In the genomic region with DNA sequence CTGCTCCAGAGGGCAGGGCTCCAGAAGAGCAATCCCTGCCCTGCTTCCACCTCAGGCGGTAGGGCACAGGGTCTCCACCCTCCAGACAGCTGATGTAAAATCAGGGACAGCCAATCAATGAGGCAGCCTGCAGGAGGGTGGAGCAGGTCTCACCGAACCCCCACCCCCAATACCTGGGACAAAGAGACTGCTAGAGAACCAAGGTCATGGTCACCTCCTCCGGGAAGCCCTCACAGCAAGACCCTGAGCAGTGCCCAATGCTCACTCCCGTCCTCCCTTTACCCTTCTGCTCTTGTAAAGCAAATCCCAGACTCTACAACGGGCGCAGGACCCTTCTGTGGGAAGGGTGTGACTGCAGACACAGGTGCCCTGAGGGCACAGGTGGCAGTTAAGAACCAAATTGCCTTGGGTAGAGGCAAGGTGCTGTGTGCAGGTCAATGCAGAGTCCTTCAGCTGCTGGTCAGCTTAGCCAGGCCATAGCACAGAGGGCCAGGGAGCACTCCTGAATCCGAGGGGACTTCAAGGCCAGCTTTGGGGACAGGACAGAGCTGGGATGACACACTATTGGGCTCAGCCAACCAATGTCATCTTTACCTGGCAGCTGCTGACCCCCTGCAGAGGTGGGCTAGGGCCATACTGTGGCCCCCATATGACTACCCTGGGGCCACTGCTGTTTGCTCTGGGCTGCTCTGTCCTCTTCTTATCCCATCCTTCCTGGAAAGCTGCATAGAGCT, we compare ENCODE assay signal across 9 mouse cellular contexts. TPM values are rescaled to one million over a fixed set of nuclear protein-coding genes. Genes with fewer than 3 reads are reported as not detected.
DNase-seq lines count a peak whose midpoint lies in the region; ATAC-seq lines count a peak whose summit lies in the region.
"Had no signal": no experiment of that assay in that cellular context is flagged by ENCODE, and none has a peak within 500 bp of the region (broad histone marks: within the 10 kb centered on the region; RNA-seq: fewer than 3 reads in every experiment).

No protein-coding gene starts in this region.

- WGBS in heart, embryonic 16.5 days, result 72% methylated on average over 7 of the region's 7 CpGs
- 66% methylated on average over 7 of the region's 7 CpGs for WGBS in liver, embryonic 15.5 days (ENCODE audit: insufficient replicate concordance)

- H3K27ac ChIP-seq in heart, embryonic 16.5 days (ENCODE audit: low read length), result no peak overlapping the region; the same call in 1 of the 2 replicates
- no peak overlapping the region; the same call in none of the 2 replicates for H3K27ac ChIP-seq in liver, embryonic 15.5 days (replicated peaks)

- peak overlapping the region; percentile 94 for H3K9ac ChIP-seq in heart, embryonic 16.5 days (ENCODE audit: low read length)
- peak overlapping the region; percentile 88; the same call in 1 of the 2 replicates for H3K9ac ChIP-seq in liver, embryonic 15.5 days

- H3K4me3 ChIP-seq in heart, embryonic 16.5 days (ENCODE audit: low read length), result no peak overlapping the region; the same call in 1 of the 2 replicates
- peak overlapping the region; percentile 84; the same call in 1 of the 2 replicates for H3K4me3 ChIP-seq in liver, embryonic 15.5 days (replicated peaks)

- H3K9me3 ChIP-seq in heart, embryonic 16.5 days (replicated peaks; ENCODE audit: control insufficient read depth, low read length), result no peaks in the 10 kb centered on the region
- no peaks in the 10 kb centered on the region for H3K9me3 ChIP-seq in liver, embryonic 15.5 days (replicated peaks)

- DNase-seq in heart, adult 11 months, result peak; percentile 92
- no peak for DNase-seq in heart, postnatal 36 days
- DNase-seq in ES-CJ7 (ENCODE audit: low read depth, low spot score), result peak; percentile 81
- no peak for DNase-seq in urinary bladder, postnatal 36 days (ENCODE audit: low spot score in 2 of 2)
- no peak for DNase-seq in layer of hippocampus, postnatal 25 days (ENCODE audit: extremely low spot score in 1 of 2, low spot score in 1 of 2)
- no peak for DNase-seq in urinary bladder, postnatal 4 days (ENCODE audit: low spot score in 2 of 2)
- DNase-seq: kidney, adult 18-20 months had no signal

- H3K27me3 ChIP-seq in heart, embryonic 16.5 days (ENCODE audit: control insufficient read depth, insufficient read depth, low read length), result no peaks in the 10 kb centered on the region
- H3K27me3 ChIP-seq in liver, embryonic 15.5 days, result no peaks in the 10 kb centered on the region

- no peaks in the 10 kb centered on the region for H3K36me3 ChIP-seq in heart, embryonic 16.5 days (ENCODE audit: control insufficient read depth, insufficient read depth)
- H3K36me3 ChIP-seq in liver, embryonic 15.5 days (replicated peaks), result peaks cover 14% of the 10 kb centered on the region

- peaks cover 36% of the 10 kb centered on the region for H3K4me1 ChIP-seq in heart, embryonic 16.5 days (ENCODE audit: control insufficient read depth, insufficient read depth, low read length)
- H3K4me1 ChIP-seq in liver, embryonic 15.5 days (replicated peaks), result peaks cover 73% of the 10 kb centered on the region

- H3K4me2 ChIP-seq in heart, embryonic 16.5 days (ENCODE audit: low read depth, low read length), result peak overlapping the region; percentile 96; the same call in 1 of the 2 replicates
- H3K4me2 ChIP-seq in liver, embryonic 15.5 days, result peak overlapping the region; percentile 95

- ATAC-seq in heart, embryonic 16.5 days (replicated peaks; ENCODE audit: extremely low read depth, insufficient read depth, low FRiP score), result no peak
- ATAC-seq in liver, embryonic 15.5 days (ENCODE audit: insufficient read depth), result no peak

- intact Hi-C loops in heart, postnatal 36 days (cut with DNase I), result loop anchor here (10.0 kb wide), 1 partner anchor 158 kb away; the partner anchor contains the start of genes Dohh, Gm48551 and Gm48552

RNA-seq across cellular contexts. Expression of gene Gna11, which starts 2.1 kb away (rescaled TPM):
- total RNA-seq in heart, postnatal 36 days (2021), result 10 to 100 TPM; 50.7 to 51.7 TPM
- polyA plus RNA-seq in heart, embryonic 16.5 days (2015; fragmentation: Nextera tagmentation; extraction: Ambion mirVana), result 57.4 and 59.7 TPM in 2 replicates
- polyA plus RNA-seq in liver, embryonic 15.5 days (2015; fragmentation: Nextera tagmentation; extraction: Ambion mirVana), result 20.3 and 24.6 TPM in 2 replicates
- total RNA-seq in layer of hippocampus, postnatal 25 days (2021), result 100 to 1,000 TPM; 110 to 121 TPM

RNA-seq across cellular contexts. Expression of gene Aes, which starts 16.4 kb away (rescaled TPM):
- 1,000 to 10,000 TPM in 1 of 2 experiments, 100 to 1,000 TPM in 1; 977 to 1,076 TPM for total RNA-seq in heart, postnatal 36 days (2021)
- polyA plus RNA-seq in heart, embryonic 16.5 days (2015; fragmentation: Nextera tagmentation; extraction: Ambion mirVana), result 529 and 769 TPM in 2 replicates
- 243 and 271 TPM in 2 replicates for polyA plus RNA-seq in liver, embryonic 15.5 days (2015; fragmentation: Nextera tagmentation; extraction: Ambion mirVana)
- total RNA-seq in layer of hippocampus, postnatal 25 days (2021), result 100 to 1,000 TPM; 692 to 732 TPM

RNA-seq across cellular contexts. Expression of gene Gna15, which starts 18.9 kb away (rescaled TPM):
- under 1 TPM; 0.73 to 0.78 TPM for total RNA-seq in heart, postnatal 36 days (2021)
- 1.1 and 1.3 TPM in 2 replicates for polyA plus RNA-seq in heart, embryonic 16.5 days (2015; fragmentation: Nextera tagmentation; extraction: Ambion mirVana)
- polyA plus RNA-seq in liver, embryonic 15.5 days (2015; fragmentation: Nextera tagmentation; extraction: Ambion mirVana), result 4.3 and 5.6 TPM in 2 replicates
- 1 to 10 TPM; 2.4 to 3.2 TPM for total RNA-seq in layer of hippocampus, postnatal 25 days (2021)

RNA-seq across cellular contexts. Expression of gene Tle2, which starts 31.5 kb away (rescaled TPM):
- 10 to 100 TPM in 1 of 2 experiments, 1 to 10 TPM in 1; 7.5 to 11.5 TPM for total RNA-seq in heart, postnatal 36 days (2021)
- polyA plus RNA-seq in heart, embryonic 16.5 days (2015; fragmentation: Nextera tagmentation; extraction: Ambion mirVana), result 19.5 and 24.5 TPM in 2 replicates
- 2.2 and 2.6 TPM in 2 replicates for polyA plus RNA-seq in liver, embryonic 15.5 days (2015; fragmentation: Nextera tagmentation; extraction: Ambion mirVana)
- total RNA-seq in layer of hippocampus, postnatal 25 days (2021), result 10 to 100 TPM; 22.5 to 32.3 TPM

RNA-seq across cellular contexts. Expression of gene S1pr4, which starts 43.0 kb away (rescaled TPM):
- total RNA-seq in heart, postnatal 36 days (2021), result 1 to 10 TPM in 1 of 2 experiments, under 1 TPM in 1; 0.61 to 1.3 TPM
- polyA plus RNA-seq in heart, embryonic 16.5 days (2015; fragmentation: Nextera tagmentation; extraction: Ambion mirVana), result 1.5 and 2.1 TPM in 2 replicates
- 4.1 and 5.4 TPM in 2 replicates for polyA plus RNA-seq in liver, embryonic 15.5 days (2015; fragmentation: Nextera tagmentation; extraction: Ambion mirVana)
- under 1 TPM; 0.35 to 0.54 TPM for total RNA-seq in layer of hippocampus, postnatal 25 days (2021)

Comparison
In these comparisons a context has a peak if more than half of its experiments do, and no peak if none do; other contexts are left out.
1. DNase-seq: peak in heart, adult 11 months (single experiment) and ES-CJ7 (single experiment); none in heart, postnatal 36 days (0 of 2), urinary bladder, postnatal 36 days (0 of 2), layer of hippocampus, postnatal 25 days (0 of 2) and urinary bladder, postnatal 4 days (0 of 2).